Mouse (Mus musculus): ENCODE measurements at regions not wholly inside any gene's neighbourhood (a gene's known extent, or its start where the extent isn't known, plus 50 kb on each side); places are given as distances from the start of the nearest gene placed in this dataset.

GRCm38 (mm10) chr12:26244701-26245100 is 170.4 kb downstream of the Rnf144a start:
- no peak overlapping the region for H3K4me3 ChIP-seq
- no peaks in the 10 kb centered on the region for H3K4me1 ChIP-seq
- H3K4me2 ChIP-seq = no peak overlapping the region
- no peak overlapping the region for H3K27ac ChIP-seq
- no peaks in the 10 kb centered on the region for H3K36me3 ChIP-seq (ENCODE audit: poor library complexity, severe bottlenecking)
- no peaks in the 10 kb centered on the region for H3K27me3 ChIP-seq
- WGBS = 89% methylated on average over 6 of the region's 6 CpGs
- no peaks in the 10 kb centered on the region for H3K9me3 ChIP-seq (replicated peaks)
- no peak for ATAC-seq
- H3K9ac ChIP-seq = no peak overlapping the region

GRCm38 (mm10) chr12:26227557-26228020 is 187.5 kb downstream of the Rnf144a start:
- WGBS = 60% methylated on average over 15 of the region's 15 CpGs
- H3K27ac ChIP-seq = peak overlapping the region; percentile 74
- ATAC-seq = peak; percentile 76

GRCm38 (mm10) chr12:26226363-26226762 is 188.7 kb downstream of the Rnf144a start:
- Histone ChIP-seq H3K27me3 (no peaks in the 10 kb centered on the region), H3K27ac (peak overlapping the region; percentile 62), H3K9me3 (replicated peaks) (no peaks in the 10 kb centered on the region), H3K4me2 (no peak overlapping the region), H3K4me1 (peaks cover 5% of the 10 kb centered on the region), H3K36me3 (ENCODE audit: poor library complexity, severe bottlenecking) (no peaks in the 10 kb centered on the region), H3K4me3 (no peak overlapping the region), H3K9ac (no peak overlapping the region)
- peak; percentile 72; the same call in 1 of the 2 replicates for ATAC-seq
- whole genome bisulfite sequencing = 18% methylated on average over 2 of the region's 2 CpGs

More at GRCm38 (mm10) chr12:26227557-26228020, 187.5 kb downstream of the Rnf144a start:
- Histone ChIP-seq H3K4me2 (no peak overlapping the region), H3K27me3 (no peaks in the 10 kb centered on the region), H3K9ac (no peak overlapping the region), H3K9me3 (replicated peaks) (no peaks in the 10 kb centered on the region), H3K4me3 (no peak overlapping the region), H3K4me1 (peaks cover 5% of the 10 kb centered on the region), H3K36me3 (ENCODE audit: poor library complexity, severe bottlenecking) (no peaks in the 10 kb centered on the region)

- Histone ChIP-seq H3K4me1 (0 out of 2 replicates have a peak, but pooled peaks cover 12% of the 10 kb centered on the region), H3K27ac (no peak overlapping the region), H3K4me3 (no peak overlapping the region), H3K36me3 (ENCODE audit: poor library complexity, severe bottlenecking) (no peaks in the 10 kb centered on the region), H3K27me3 (no peaks in the 10 kb centered on the region), H3K4me2 (no peak overlapping the region), H3K9me3 (replicated peaks) (no peaks in the 10 kb centered on the region), H3K9ac (no peak overlapping the region)
- no peak for ATAC-seq
- WGBS = 89% methylated on average over 1 of the region's 1 CpGs
Measured at GRCm38 (mm10) chr12:26212447-26212846, 202.6 kb downstream of the Rnf144a start.

GRCm38 (mm10) chr12:26211423-26211822 is 203.6 kb downstream of the Rnf144a start:
- no peak for ATAC-seq
- WGBS = 55% methylated on average over 10 of the region's 10 CpGs

GRCm38 (mm10) chr12:26206751-26207150 is 208.3 kb downstream of the Rnf144a start:
- Histone ChIP-seq H3K36me3 (ENCODE audit: poor library complexity, severe bottlenecking) (no peaks in the 10 kb centered on the region), H3K9me3 (replicated peaks) (no peaks in the 10 kb centered on the region), H3K4me3 (no peak overlapping the region), H3K4me1 (0 out of 2 replicates have a peak, but pooled peaks cover 11% of the 10 kb centered on the region), H3K27ac (no peak overlapping the region), H3K27me3 (no peaks in the 10 kb centered on the region), H3K4me2 (no peak overlapping the region), H3K9ac (no peak overlapping the region)
- ATAC-seq = no peak
- 88% methylated on average over 4 of the region's 4 CpGs for WGBS

More at GRCm38 (mm10) chr12:26211423-26211822, 203.6 kb downstream of the Rnf144a start:
- Histone ChIP-seq H3K9ac (no peak overlapping the region), H3K36me3 (ENCODE audit: poor library complexity, severe bottlenecking) (no peaks in the 10 kb centered on the region), H3K9me3 (replicated peaks) (no peaks in the 10 kb centered on the region), H3K4me3 (no peak overlapping the region), H3K4me1 (0 out of 2 replicates have a peak, but pooled peaks cover 12% of the 10 kb centered on the region), H3K27me3 (no peaks in the 10 kb centered on the region), H3K27ac (no peak overlapping the region), H3K4me2 (no peak overlapping the region)

GRCm38 (mm10) chr12:26206036-26206435 is 209.0 kb downstream of the Rnf144a start:
- Histone ChIP-seq H3K27me3 (no peaks in the 10 kb centered on the region), H3K27ac (no peak overlapping the region), H3K4me3 (no peak overlapping the region), H3K4me1 (0 out of 2 replicates have a peak, but pooled peaks cover 4% of the 10 kb centered on the region), H3K36me3 (ENCODE audit: poor library complexity, severe bottlenecking) (no peaks in the 10 kb centered on the region), H3K9me3 (replicated peaks) (no peaks in the 10 kb centered on the region), H3K9ac (no peak overlapping the region), H3K4me2 (no peak overlapping the region)
- no peak for ATAC-seq
- WGBS = 91% methylated on average over 8 of the region's 8 CpGs

- peaks cover 8% of the 10 kb centered on the region for H3K4me1 ChIP-seq
- H3K4me2 ChIP-seq = no peak overlapping the region
- 50% methylated on average over 4 of the region's 4 CpGs for WGBS
- no peak overlapping the region for H3K9ac ChIP-seq
- H3K27me3 ChIP-seq = no peaks in the 10 kb centered on the region
- H3K9me3 ChIP-seq (replicated peaks) = no peaks in the 10 kb centered on the region
- ATAC-seq = peak; percentile 6; the same call in 1 of the 2 replicates
- no peaks in the 10 kb centered on the region for H3K36me3 ChIP-seq (ENCODE audit: poor library complexity, severe bottlenecking)
- H3K27ac ChIP-seq = peak overlapping the region; percentile 68
- no peak overlapping the region for H3K4me3 ChIP-seq
Measured at GRCm38 (mm10) chr12:26191982-26192576, 223.0 kb downstream of the Rnf144a start.

GRCm38 (mm10) chr12:26191268-26191981 is 223.6 kb downstream of the Rnf144a start:
- H3K27me3 ChIP-seq = no peaks in the 10 kb centered on the region
- H3K4me1 ChIP-seq = peaks cover 8% of the 10 kb centered on the region
- no peaks in the 10 kb centered on the region for H3K9me3 ChIP-seq (replicated peaks)
- no peak overlapping the region for H3K4me3 ChIP-seq
- H3K27ac ChIP-seq = peak overlapping the region; percentile 68
- peak; percentile 85 for ATAC-seq
- H3K36me3 ChIP-seq (ENCODE audit: poor library complexity, severe bottlenecking) = no peaks in the 10 kb centered on the region
- no peak overlapping the region for H3K9ac ChIP-seq
- WGBS = 37% methylated on average over 15 of the region's 15 CpGs
- H3K4me2 ChIP-seq = no peak overlapping the region

GRCm38 (mm10) chr12:26188996-26189395 is 226.1 kb downstream of the Rnf144a start:
- Histone ChIP-seq H3K36me3 (ENCODE audit: poor library complexity, severe bottlenecking) (no peaks in the 10 kb centered on the region), H3K9me3 (replicated peaks) (no peaks in the 10 kb centered on the region), H3K4me2 (no peak overlapping the region), H3K4me1 (peaks cover 8% of the 10 kb centered on the region), H3K9ac (no peak overlapping the region), H3K4me3 (no peak overlapping the region), H3K27ac (no peak overlapping the region), H3K27me3 (no peaks in the 10 kb centered on the region)
- no peak for ATAC-seq
- WGBS = 76% methylated on average over 2 of the region's 2 CpGs

- Histone ChIP-seq H3K27ac (no peak overlapping the region), H3K36me3 (ENCODE audit: poor library complexity, severe bottlenecking) (no peaks in the 10 kb centered on the region), H3K4me2 (no peak overlapping the region), H3K9ac (no peak overlapping the region), H3K4me1 (peaks cover 8% of the 10 kb centered on the region), H3K27me3 (no peaks in the 10 kb centered on the region), H3K4me3 (no peak overlapping the region), H3K9me3 (replicated peaks) (no peaks in the 10 kb centered on the region)
- 86% methylated on average over 8 of the region's 8 CpGs for WGBS
- no peak for ATAC-seq
Measured at GRCm38 (mm10) chr12:26187091-26187862, 227.8 kb downstream of the Rnf144a start.

Measured in forebrain, embryonic 13.5 days (tissue).